Mouse (Mus musculus) layer of hippocampus, adult 2 months (tissue): ENCODE results near the gene Tmem208. TPM values are rescaled to one million over a fixed set of nuclear protein-coding genes. Genes with fewer than 3 reads are reported as not detected.

Experiments used
- DNase-seq, 2 experiments: peaks; one replicate each; pipeline ENCODE4 v3.0.0; 2022; ENCODE audit warnings: low spot score in 2 of 2
- H3K27ac ChIP-seq: fragments of 200-600 bp; 2 replicates; pipeline ENCODE4 v1.8.1; 2022
- H3K4me3 ChIP-seq: fragments of 200-600 bp; 2 replicates; pipeline ENCODE4 v1.8.1; 2022; ENCODE audit warnings: mild to moderate bottlenecking
- CTCF ChIP-seq: fragments of 200-600 bp; conservative IDR thresholded peaks from 2 replicates; pipeline ENCODE4 v1.8.1; 2022; ENCODE audit warnings: antibody characterized with exemption, mild to moderate bottlenecking, moderate library complexity
- total RNA-seq, 2 experiments: library from RNA; stranded (reverse); gene quantifications; 2 replicates each; pipeline ENCODE4 v1.2.3; 2021

The Tmem208 gene
- total RNA-seq, 2 experiments from 2014 or later: 40.3 to 40.9 TPM

- no peak for TF ChIP-seq CTCF
- H3K4me3 ChIP-seq: no peak overlapping the region
- H3K27ac ChIP-seq: no peak overlapping the region
- DNase-seq: no peak
Observed at GRCm38 (mm10) chr8:105315073-105315769, 10.9 kb upstream of the Tmem208 start.

GRCm38 (mm10) chr8:105317941-105318340 lies 8.2 kb upstream of the Tmem208 start:
- H3K4me3 ChIP-seq: no peak overlapping the region

GRCm38 (mm10) chr8:105318662-105319190 lies 7.4 kb upstream of the Tmem208 start:
- H3K27ac ChIP-seq: no peak overlapping the region
- no peak for TF ChIP-seq CTCF

More at GRCm38 (mm10) chr8:105317941-105318340, 8.2 kb upstream of the Tmem208 start:
- DNase-seq: no peak
- no peak overlapping the region; the same call in 1 of the 2 replicates for H3K27ac ChIP-seq
- no peak for TF ChIP-seq CTCF

GRCm38 (mm10) chr8:105323183-105323582 lies 3.0 kb upstream of the Tmem208 start:
- no peak for DNase-seq
- Histone ChIP-seq H3K4me3 (no peak overlapping the region), H3K27ac (no peak overlapping the region)
- no peak for TF ChIP-seq CTCF

More at GRCm38 (mm10) chr8:105318662-105319190, 7.4 kb upstream of the Tmem208 start:
- H3K4me3 ChIP-seq: no peak overlapping the region
- no peak for DNase-seq

GRCm38 (mm10) chr8:105325641-105326093 lies 487 bp upstream of the Tmem208 start:
- peak overlapping the region; percentile 98 for H3K27ac ChIP-seq
- DNase-seq: no peak

GRCm38 (mm10) chr8:105326968-105327367 lies 814 bp downstream of the Tmem208 start:
- H3K27ac ChIP-seq: peak overlapping the region; percentile 98

More at GRCm38 (mm10) chr8:105325641-105326093, 487 bp upstream of the Tmem208 start:
- TF ChIP-seq CTCF: no peak
- H3K4me3 ChIP-seq: peak overlapping the region; percentile 99

GRCm38 (mm10) chr8:105330325-105330724 lies 4.2 kb downstream of the Tmem208 start:
- no peak for DNase-seq
- TF ChIP-seq CTCF: no peak
- no peak overlapping the region for H3K27ac ChIP-seq
- H3K4me3 ChIP-seq: no peak overlapping the region

More at GRCm38 (mm10) chr8:105326968-105327367, 814 bp downstream of the Tmem208 start:
- DNase-seq: no peak
- peak overlapping the region; percentile 99 for H3K4me3 ChIP-seq
- TF ChIP-seq CTCF: no peak

GRCm38 (mm10) chr8:105331469-105331868 lies 5.3 kb downstream of the Tmem208 start:
- Histone ChIP-seq H3K4me3 (no peak overlapping the region), H3K27ac (no peak overlapping the region)
- TF ChIP-seq CTCF: no peak
- no peak for DNase-seq

GRCm38 (mm10) chr8:105331931-105332330 lies 5.8 kb downstream of the Tmem208 start:
- no peak for DNase-seq
- Histone ChIP-seq H3K27ac (no peak overlapping the region), H3K4me3 (no peak overlapping the region)
- no peak for TF ChIP-seq CTCF

- no peak for DNase-seq
- no peak overlapping the region for H3K27ac ChIP-seq
- no peak for TF ChIP-seq CTCF
- no peak overlapping the region for H3K4me3 ChIP-seq
Observed at GRCm38 (mm10) chr8:105332523-105332922, 6.4 kb downstream of the Tmem208 start.

GRCm38 (mm10) chr8:105336373-105337130 lies 10.4 kb downstream of the Tmem208 start:
- H3K27ac ChIP-seq: no peak overlapping the region
- no peak for DNase-seq
- no peak for TF ChIP-seq CTCF
- H3K4me3 ChIP-seq: no peak overlapping the region

- H3K27ac ChIP-seq: no peak overlapping the region
- no peak for DNase-seq
- no peak for TF ChIP-seq CTCF
- H3K4me3 ChIP-seq: no peak overlapping the region
Observed at GRCm38 (mm10) chr8:105338992-105339391, 12.8 kb downstream of the Tmem208 start.
